Mouse (Mus musculus) adrenal gland, postnatal 10 days (tissue): ENCODE results near the gene Cdt1. TPM values are rescaled to one million over a fixed set of nuclear protein-coding genes. Genes with fewer than 3 reads are reported as not detected.
"Not testable (repeated sequence)": the region's sequence is repeated elsewhere in the genome, so short reads cannot be mapped to it uniquely, and the experiment has no call there.

Experiments
- DNase-seq: peaks from one replicate; pipeline ENCODE4 v3.0.0; 2021; ENCODE audit warnings: mixed read lengths
- total RNA-seq, 2 experiments: library from RNA; stranded (reverse); gene quantifications; 2 replicates each; pipeline ENCODE4 v1.2.3; 2021

Cdt1 gene
- total RNA-seq, 2 experiments from 2014 or later, result 17.2 to 20.7 TPM

DNA sequence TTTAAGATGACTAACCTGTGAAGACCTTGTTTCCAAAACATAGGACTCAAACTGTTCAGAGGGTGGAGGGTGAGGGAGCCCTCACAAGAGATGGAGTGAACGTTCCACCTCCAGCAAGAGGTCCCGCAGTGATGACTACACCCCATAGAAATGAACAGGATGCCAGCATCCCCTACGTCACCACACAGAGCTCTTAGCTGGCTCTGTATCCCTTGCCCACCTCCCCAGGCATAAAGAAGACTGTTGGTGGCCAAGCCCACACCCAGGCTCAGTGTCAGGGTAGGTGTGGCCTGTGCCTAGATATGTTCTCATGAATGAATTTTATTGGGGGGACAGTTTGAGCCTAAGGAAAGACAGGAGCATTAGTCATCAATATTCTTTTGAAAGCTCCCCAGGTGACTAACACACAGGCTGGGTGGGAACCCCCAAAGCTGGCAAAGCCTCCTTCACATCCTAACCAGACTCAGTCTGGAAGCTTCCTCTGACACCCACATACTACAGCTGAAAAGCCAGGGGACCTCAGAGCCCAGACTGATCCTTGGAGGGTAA is 18.9 kb upstream of the Cdt1 start:
- no peak for DNase-seq

DNA sequence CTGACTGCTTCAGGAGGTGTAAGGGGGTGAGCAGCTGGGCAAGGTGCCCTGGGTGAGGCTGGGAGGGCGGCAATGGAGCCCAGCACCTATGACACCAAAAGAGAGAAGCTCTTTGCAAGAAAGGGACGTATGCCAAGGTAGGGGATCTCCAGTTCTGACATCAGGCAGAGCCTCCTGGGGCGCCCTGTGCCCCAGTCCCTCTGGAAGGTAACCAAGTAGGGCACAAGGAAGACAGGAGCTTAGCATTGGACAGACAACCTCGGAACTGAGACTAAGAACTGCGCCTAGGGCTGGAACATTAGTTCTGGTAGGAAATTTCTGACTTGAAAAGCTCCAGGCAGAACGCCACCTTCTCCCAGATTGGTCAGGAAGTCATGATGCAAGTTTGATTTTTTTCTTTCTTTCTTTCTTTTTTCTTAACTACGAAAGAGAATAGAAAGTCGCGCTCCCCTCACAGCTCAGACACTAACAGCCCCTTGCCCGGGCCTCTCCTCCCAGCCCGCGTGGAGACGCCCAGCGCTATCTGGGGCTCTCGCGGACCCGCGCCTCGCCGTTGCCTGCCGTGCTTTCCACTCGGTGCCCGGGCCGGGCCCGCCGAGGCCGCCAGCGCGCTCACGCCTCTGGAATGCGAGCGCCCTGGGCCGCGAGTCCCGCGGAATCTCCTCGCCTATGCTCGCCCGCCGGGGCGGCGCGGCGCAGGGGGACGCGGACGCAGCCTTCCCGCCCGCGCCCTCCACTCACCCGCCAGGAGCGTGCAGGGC is 17.4 kb upstream of the Cdt1 start:
- peak; percentile 73 for DNase-seq

DNA sequence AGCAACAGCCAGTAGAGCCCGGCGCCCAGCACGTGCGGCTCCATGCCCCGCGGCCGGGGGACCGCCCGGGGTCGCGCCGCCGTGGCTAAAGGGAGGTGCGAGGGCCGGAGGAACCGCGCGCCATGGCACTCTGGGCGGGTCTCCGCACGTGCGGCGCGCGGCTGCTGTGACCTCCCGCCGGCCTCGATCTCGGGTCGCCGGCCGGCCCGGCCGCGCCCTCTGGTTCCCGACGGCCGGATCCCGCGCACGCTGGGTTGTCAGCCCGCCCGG is 16.9 kb upstream of the Cdt1 start:
- DNase-seq, result no peak

DNA sequence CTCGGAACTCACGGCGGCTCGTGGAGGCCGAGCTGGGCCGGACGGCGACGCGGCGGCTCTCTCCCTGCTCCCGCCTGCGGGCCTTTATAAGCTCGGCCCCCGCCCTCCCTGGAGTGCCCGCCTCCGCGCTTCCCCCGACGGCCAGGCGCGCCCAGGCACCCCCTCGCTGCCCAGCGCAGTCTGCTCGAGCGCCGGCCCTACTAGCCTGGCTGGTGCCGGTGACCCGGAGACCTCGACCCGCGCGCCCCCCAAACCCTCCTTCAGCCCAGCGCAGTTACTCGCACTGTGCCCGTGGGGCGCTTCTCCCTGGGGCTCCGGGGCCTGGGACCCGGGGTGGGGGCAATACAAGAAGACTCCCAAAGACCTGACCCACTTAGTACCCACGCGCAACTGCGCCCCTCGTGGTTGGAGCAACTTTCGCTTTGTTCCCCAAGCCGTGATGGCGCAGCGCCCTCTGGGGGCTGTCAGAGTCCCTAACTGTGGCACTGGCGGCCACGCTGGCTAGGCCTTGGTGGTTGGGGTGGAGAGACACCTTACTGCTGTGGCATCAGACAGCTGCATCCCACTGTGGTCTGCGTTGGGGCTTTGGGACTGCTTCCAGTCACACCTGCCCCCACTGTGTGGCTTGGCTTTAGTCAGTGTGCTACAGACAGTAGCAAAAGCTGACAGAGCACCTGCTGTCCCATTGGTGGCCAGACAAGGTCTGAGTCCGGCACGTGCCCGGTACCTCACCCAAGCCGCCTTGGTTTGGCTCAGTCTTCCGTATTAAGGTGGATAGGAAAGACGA is 16.4 kb upstream of the Cdt1 start, which contains the start of gene Piezo1:
Gene Piezo1, minus strand, starts transcription at position 65 of the 787 bp plus-strand sequence.
- DNase-seq, result peak; percentile 96

DNA sequence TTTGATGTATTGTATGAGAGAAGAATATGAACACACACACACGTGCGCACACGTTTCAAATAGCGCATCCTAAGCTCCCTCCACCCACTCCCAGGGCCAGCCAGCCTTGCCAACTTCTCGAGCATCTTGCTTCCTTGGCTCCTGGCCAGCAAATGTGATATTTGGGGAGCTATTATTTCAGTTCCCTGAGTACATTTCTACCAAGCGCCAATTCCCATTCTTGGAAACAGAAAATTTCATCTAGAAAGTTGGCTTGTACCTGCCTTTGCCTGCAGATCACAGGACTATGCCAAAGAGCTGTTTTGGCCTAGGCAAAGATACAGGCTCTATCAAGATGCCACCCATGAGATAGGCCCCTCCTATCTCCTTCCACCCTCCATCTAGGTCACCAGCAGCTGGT is 13.0 kb upstream of the Cdt1 start:
- DNase-seq, result no peak

DNA sequence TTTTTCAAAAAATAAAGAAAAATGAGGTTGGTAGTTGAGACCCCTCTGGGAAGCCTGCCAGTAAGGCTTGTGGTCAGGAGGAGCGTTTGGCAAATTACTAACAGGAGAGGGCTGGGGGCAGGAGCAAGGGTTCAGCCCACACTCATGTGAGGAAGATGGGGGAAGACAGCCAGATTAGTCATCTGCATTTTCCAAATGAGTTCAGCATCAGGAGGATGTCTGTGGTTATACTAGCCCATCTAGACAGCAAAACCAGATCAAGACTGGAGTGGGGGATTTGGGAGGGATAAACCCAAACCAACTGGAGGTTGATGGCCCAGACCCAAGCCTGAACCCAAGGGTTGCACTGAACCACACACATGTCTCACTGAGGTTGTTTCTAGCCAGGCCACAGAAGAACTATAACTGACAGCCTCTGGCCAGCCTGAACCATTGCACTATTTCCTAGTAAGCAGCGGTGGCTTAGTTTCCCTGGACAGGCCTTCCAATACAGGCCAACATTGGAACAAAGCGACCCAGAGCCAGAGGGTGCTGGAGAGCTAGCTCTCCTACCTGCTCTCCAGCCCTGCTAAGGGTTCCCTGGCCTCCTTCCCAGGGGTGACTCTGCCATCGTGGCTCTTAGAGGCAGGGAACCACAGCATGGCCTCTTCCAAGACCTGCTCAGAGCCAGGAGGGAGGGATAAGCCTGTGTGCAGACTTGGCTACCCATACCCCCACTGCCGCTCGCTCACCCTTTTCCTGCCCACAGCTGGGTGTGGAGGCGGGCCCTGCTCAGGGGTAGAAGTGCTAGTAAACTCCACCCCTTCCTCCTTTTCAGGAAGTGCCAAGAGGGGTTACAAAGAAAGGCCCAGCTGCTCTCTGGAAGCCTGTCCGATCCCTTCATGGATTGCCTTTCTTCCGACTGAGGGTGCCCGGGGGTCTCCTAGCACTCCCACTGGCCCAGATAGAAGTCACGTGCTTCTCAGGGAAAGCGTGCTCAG is 11.5 kb upstream of the Cdt1 start:
- DNase-seq, result peak; percentile 77

DNA sequence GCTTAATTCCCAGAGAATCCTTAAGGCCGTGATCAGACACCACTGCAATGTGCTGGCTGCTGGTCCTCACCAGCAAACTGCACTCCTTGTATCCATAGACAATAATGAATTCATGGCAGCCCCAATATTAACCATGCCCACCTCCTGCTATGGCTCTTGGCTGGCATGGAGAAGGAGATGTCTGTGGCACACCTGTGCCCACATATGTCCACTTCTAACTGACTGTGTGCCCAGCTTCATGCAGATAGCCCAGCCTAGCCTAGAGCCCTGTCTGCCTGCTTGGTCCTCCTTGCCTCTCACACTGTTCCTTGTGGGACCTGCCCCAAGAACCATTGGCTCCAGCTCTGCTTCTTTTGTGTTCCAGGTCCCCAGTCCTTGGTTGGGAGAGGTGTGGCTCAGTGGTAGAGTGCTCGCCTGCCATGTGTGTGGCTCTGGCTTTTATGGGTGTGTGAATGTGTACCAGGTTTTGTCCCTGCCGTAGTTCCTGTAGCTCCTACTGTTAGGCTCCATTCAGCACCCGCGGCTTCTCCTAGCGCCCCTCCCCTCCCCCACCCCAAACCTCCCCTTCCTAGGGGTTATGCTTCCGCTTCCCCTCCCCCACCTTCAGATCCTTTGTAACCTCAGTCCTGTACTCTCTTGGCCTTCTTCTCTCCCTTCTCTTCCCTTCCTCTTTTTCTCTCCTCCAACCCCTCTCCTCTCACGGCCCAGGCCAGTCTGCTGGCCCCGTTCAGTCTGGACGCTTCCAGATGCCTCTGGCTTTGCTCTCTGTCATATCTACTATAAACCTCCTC is 10.4 kb upstream of the Cdt1 start:
- no peak for DNase-seq

DNA sequence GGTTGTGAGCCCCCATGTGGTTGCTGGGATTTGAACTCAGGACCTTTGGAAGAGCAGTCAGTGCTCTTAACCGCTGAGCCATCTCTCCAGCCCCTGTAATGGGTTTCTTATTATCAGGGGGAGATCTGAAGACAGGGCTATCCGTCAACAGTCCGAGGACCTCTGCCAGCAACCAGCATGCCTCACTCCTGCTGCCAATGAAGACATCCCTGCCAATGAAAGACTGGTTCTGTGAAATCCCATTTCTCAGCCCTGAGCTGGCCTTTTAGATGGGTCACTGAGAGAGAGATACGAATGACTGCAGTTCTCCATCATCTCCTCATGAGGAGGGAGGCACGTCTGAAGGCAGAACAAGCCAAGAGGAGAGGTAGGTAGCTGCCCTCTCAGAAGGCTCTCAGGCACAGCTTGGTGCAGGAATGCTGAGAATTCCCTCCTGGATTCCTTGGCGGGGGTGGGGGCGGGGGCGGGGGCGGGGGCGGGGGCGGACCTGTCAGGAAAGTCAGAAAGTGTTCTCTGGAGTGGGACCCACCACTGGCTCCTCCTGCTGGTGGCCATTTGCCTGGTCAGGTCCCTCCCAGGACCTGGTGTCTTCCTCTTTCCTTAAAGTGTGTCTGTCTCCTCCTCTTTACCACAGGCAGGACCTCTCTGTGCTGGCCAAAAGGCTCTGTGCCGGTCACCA is 9.0 kb upstream of the Cdt1 start:
- no peak for DNase-seq

DNA sequence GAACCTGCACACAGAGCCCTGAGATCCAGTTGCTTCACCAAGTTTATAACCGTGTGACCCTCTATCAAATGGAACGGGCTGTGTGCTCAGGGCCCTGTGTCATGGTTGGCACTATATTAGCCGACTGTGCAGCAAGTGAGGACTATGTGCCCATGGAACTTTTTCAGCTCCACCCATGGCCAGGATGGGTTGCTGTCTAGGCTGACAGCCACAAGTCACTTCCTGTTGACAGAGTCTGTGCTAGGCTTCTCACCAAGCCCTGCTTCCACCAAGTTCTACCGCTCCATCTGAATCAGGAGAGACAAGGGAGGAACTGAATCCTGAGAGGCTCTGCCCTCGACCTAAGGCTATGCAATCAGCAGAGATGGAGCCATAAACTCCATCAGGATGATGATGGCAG is 6.6 kb upstream of the Cdt1 start:
- DNase-seq, result no peak

DNA sequence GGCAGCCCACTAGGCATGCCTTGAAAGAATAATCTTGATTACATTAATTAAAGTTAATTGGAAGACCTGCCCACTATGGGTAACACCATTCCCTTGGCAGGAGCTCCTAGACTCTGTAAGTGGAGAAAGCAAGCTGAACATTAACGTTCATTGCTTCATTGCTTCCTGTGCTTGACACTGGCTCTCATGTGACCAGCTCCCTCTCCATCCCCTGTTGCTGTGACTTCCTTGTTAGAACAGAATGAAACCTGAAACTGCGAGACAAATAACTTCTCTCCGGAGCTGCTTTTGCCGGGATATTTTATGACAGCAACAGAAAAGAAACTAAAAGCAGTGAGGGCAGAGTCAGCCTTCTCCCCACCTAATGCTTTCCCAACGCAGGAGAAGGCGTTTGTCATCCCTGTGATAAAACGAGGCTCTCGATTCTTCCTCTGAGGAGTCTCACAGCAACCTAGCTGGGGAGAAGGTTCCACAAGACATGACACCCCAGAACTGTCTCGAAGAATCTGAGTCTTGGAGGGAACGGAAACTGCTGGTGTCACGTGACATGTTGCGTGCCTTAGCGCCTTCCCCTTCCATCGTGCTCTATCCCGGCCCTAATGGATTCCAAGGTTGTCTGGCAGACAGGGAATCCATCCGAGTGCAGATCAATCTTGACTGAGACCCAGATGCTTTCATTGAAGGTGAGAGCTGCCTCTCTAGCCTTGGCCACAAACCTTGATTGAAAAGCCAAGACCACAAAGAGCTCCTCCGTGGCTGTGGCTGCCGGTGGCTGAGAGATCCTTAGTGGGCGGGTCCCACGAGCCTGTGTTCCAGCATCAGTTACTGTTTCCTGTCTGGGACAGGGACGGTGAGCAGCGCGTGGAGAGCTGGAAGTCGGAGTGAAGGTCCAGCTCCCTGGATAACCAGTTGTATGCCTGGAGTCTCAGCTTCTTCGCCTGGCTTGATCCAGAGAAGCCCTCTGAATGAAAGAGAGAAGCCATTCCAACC is 3.2 kb upstream of the Cdt1 start:
- DNase-seq, result no peak

DNA sequence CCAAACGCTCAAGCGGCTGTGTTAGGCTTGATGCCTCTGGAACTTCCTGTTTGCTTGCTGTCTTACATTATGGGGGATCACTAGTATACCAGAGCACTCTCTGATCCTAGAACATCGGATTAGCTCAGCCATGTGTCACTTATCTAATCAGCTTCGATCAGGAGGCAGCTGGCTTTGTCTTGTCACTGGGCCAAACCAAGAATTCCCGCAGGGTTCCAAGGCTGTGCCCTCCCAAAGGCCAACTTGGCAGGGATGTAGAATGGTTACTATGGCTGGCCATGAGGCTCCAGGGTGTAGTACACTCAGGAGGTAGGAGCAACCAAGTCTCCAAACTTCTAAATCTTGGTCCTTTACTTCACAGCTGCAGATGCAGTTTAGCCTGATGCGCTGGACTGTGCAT is 1.0 kb upstream of the Cdt1 start:
- peak; percentile 62 for DNase-seq

DNA sequence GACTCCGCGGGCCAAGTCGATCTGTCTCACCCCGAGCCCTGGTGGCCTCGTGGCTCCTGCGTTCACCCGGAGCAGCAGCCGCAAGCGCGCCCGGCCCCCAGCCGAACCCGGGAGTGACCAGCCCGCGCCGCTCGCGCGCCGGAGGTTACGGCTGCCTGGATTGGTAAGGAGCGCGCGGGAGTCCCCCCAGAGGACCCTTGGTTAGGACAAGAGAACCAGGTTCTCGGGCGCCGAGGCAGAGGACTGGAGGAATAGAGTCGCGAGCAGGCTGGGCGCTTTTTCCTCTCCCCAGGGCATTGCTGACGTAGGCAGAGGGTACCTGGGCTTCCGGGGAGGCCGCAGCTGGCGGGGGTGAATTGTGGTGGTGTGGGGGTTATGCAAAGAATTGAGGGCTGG is 292 bp downstream of the Cdt1 start:
- DNase-seq, result no peak

DNA sequence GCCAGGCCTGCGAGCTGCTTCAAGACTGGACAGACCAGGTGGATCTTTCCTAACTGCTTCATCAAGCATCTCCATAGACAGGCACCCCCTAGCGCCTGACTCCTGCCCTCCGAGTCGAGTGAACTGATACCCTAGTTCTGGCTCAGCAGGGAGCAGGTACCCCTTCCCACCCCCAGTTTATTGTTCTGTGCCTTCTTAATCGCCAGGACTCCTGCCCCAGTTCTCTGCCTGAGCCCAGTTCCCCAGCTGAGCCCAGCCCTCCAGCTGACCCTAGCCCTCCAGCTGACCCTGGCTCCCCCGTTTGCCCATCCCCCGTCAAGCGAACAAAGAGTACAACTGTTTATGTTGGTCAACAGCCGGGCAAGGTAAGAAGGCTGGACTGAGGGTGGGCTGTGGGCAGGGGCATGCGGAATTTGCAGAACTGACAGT is 1.1 kb downstream of the Cdt1 start:
- DNase-seq, result peak; percentile 28

DNA sequence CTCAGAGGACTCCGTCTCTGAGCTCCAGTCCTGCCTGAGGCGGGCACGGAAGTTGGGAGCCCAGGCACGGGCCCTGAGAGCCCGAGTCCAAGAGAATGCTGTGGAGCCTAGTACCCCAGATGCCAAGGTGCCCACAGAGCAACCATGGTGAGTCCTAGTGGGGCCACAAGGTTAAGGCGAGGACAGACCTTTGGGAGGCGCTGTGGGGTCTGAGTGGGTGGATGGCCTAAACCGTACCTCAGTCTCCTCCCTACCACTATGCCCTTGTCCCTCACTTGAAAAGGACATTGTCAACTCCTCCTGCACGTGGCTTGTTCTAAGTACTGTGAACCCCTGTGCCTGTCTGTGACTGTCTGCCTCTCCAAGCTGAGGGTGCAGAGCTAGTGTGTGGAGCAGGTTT is 1.5 kb downstream of the Cdt1 start:
- no peak for DNase-seq

DNA sequence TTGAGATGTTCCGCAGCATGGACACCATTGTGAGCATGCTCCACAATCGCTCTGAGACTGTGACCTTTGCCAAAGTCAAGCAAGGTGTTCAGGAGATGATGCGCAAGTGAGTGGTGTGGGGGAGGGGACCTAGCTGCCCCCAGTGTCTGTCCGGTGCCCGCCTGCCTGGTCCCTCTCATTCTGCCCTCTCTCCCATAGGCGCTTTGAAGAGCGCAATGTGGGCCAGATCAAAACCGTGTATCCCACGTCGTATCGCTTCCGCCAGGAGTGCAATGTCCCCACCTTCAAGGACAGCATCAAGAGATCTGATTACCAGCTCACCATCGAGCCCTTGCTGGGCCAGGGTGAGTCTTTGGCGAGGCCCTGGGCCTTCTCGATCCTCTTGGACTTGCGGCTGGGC is 2.2 kb downstream of the Cdt1 start:
- DNase-seq, result no peak

DNA sequence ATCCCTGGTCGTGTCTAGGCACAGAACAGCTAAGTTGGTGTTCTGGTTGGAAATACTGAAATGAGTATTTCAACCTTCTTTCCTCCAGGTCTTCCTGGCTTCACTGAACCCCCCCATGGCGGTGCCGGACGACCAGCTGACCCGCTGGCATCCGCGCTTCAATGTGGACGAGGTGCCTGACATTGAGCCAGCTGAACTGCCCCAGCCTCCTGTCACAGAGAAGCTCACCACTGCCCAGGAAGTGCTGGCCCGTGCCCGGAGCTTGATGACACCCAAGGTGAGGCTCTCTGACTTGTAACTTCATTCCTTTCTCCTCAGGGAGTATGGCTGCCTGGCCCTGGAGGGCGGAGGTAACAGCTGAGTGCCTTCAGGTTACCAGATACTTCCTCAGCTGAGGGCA is 3.3 kb downstream of the Cdt1 start:
- DNase-seq, result no peak

DNA sequence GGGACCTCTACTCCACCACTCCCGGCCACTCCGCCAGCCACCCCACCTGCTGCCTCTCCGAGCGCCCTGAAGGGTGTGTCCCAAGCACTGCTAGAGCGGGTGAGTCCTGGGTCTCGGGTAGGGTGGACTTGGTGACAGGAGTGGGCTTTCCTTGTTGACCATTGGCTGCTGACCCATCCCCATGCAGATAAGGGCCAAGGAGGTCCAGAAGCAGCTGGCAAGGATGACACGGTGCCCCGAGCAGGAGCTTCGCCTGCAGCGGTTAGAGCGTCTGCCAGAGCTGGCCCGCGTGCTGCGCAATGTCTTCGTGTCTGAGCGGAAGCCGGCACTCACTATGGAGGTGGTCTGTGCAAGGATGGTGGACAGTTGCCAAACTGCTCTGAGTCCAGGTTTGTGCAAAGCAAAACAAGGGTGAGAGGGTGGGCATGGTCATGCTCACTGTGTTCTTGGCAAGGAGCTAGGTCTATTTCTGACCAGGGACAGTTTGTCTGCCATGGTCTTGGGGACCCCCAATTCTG is 4.0 kb downstream of the Cdt1 start:
- DNase-seq, result no peak

DNA sequence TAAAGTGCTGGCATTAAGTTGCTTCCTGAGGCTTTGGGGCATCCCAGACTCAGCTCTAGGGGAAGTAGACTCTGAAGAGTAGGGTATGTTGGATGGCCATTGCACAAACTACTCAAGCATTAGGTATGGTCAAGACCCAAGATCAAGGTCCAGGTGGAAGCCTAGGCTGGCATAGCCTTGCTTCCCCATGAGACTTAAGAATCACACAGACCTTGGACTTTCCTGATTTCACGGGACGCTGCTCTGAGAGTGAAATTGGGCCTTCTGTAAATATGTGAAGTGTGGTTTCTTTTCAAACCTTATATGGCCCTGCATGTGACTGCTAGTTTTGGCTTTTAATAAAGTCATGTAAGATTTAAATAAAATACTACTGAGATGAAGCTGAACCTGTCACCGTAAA is 4.9 kb downstream of the Cdt1 start:
- no peak for DNase-seq

DNA sequence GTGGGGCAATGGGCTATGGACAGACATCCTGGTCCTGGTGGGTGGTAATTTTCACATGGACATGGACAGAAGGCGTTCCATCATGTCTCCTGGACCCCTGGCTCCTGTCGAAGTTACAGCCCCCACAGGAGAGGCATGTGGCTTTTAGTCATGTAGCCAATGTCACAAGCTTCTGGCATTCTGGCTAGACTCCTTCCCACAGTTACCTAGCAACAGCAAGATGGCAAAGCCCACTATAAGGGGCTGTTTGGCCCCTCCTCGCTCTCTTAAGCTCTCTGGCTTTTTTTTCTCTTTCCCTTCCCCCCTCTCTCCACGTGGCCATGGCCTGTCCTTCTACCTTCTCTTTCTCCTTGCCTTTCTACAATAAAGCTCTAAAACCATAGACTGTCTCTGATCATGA is 5.4 kb downstream of the Cdt1 start:
- not testable (repeated sequence) for DNase-seq

DNA sequence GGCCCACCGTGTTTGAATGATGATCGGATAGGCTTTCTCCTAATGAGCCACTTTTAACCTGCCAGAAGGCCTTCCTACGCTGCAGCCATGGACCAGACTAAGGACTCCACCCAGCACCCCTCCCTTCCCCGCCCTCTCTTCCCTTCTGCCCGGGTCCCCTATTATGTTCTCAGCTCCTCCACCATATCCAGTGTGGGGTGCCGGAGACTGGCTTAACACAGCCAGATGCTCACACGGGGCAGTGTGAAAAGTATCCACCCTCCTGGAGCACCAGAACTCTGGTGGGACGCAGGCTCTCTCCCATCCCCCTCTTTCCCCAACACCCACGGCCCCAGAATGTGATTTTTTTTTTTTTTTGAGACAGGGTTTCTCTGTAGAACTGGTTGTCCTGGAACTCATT is 5.8 kb downstream of the Cdt1 start:
- DNase-seq, result no peak
